Mouse (Mus musculus) left cerebral cortex, adult 9 months (tissue): ENCODE data around the gene Xpnpep2.

Experiments
- DNase-seq, 2 experiments: peaks; one replicate each; pipeline ENCODE4 v3.0.0; 2022; ENCODE audit warnings: low spot score in 2 of 2

The Xpnpep2 gene

GRCm38 (mm10) chrX:48158229-48158919 is 49.8 kb downstream of the Xpnpep2 start:
- DNase-seq: no peak

DNA sequence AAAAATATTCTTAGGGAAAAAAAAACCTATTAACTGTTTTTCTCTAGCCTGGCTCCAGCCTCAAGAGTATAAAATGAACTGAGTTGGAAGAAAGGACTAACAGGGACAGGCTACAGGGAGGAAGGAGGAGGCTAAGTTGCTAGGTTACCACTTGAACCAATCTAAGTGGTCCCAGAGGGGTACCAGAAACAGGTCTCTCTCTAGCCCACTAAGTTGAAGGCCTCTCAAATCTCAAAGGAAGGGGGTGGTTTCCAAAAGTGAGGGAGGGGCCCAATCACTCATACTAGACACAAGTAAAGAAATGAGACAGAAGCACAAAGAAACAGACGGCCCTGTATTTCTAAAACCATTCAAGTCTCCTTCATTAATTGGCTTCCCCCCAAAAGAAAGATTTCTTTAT is 61.4 kb downstream of the Xpnpep2 start:
- DNase-seq: no peak

DNA sequence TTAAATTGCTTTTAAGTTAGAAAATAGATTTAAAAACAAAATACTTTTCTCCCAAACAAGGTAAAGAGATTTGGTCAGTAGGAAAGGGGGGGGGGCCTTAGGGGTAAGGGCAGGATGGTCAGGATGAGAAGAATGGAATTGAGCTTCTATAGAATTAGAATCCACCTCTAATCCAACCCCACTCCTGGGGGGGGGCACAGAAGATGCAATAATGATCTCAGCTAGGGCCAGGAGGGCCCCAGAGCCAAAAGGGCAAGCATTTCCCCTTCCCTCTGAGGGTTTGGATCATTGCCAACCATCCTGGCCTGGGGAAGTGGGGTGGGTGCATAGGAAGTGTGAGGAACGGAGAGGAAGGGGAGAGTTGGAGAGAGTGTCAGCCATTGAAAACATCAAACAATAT is 61.8 kb downstream of the Xpnpep2 start:
- DNase-seq: no peak

DNA sequence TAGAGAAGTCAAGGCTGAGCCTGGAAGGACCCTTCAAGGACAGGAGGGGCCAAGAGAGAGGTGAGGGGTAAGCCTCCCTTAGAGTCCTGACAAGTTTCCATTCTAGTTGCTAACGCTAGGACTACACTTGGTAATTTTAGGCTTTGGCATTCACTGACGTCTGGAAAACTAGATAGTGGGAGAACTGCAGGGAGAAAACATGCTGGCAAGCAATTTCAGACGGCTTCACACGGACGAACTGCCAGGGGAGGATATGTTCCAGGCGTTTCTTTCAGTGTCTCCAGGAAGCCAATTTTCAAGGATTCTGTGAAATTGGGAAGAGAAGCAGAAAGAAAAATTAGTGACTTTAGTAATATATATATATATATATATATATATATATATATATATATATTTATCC is 73.3 kb downstream of the Xpnpep2 start:
- DNase-seq: no peak

- no peak for DNase-seq
These were observed 76.2 kb downstream of the Xpnpep2 start for GRCm38 (mm10) chrX:48184703-48185102.
